Mouse (Mus musculus) E14TG2a.4 (cell line): ENCODE measurements around the gene Clstn1.

Source experiments
- CTCF ChIP-seq: conservative IDR thresholded peaks from 2 replicates; pipeline ENCODE4 v1.5.1; 2014; ENCODE audit warnings: low read length
- NANOG ChIP-seq: IDR thresholded peaks from 2 replicates; pipeline ENCODE4 v1.6.1; 2014; ENCODE audit warnings: borderline replicate concordance, low read length, mixed read lengths
- POU5F1 ChIP-seq: IDR thresholded peaks from 2 replicates; pipeline ENCODE4 v1.6.1; 2014; ENCODE audit warnings: low read length, borderline replicate concordance

GRCm38 (mm10) chr4:149600130-149600529, 13.9 kb downstream of the Clstn1 start:
- TF ChIP-seq CTCF (no peak), NANOG (no peak), POU5F1 (no peak)
